Mouse (Mus musculus) midbrain, postnatal 0 days (tissue): Measurements from ENCODE around the gene Scrn2. TPM values are rescaled to one million over a fixed set of nuclear protein-coding genes. Genes with fewer than 3 reads are reported as not detected.

Source experiments
- ATAC-seq: fragments of 200-750 bp; cut with Nextera tagmentation; 2 replicates; pipeline ENCODE4 v1.8.0; 2017; ENCODE audit warnings: moderate number of reproducible peaks, mild to moderate bottlenecking, moderate TSS enrichment, moderate library complexity; ENCODE audit not compliant: low FRiP score
- DNase-seq: peaks from one replicate; pipeline ENCODE4 v3.0.0-alpha.2; 2015; ENCODE audit warnings: low spot score
- H3K27ac ChIP-seq: fragments of 300-500 bp; sonication (generic); 2 replicates; pipeline ENCODE4 v1.5.1; 2014; ENCODE audit warnings: low read depth, mild to moderate bottlenecking, low read length, mixed read lengths
- H3K27me3 ChIP-seq: fragments of 300-500 bp; sonication (generic); 2 replicates; pipeline ENCODE4 v1.6.1; 2014; ENCODE audit warnings: low read length, control low read depth, mixed read lengths; ENCODE audit not compliant: insufficient read depth
- H3K36me3 ChIP-seq: fragments of 300-500 bp; sonication (generic); 2 replicates; pipeline ENCODE4 v1.6.1; 2014; ENCODE audit warnings: low read length, control low read depth, mixed read lengths; ENCODE audit not compliant: insufficient read depth
- H3K4me1 ChIP-seq: fragments of 300-500 bp; sonication (generic); 2 replicates; pipeline ENCODE4 v1.6.1; 2014; ENCODE audit warnings: mild to moderate bottlenecking, control low read depth, antibody characterized with exemption, low read length, mixed read lengths; ENCODE audit not compliant: insufficient read depth
- H3K4me2 ChIP-seq: fragments of 300-500 bp; sonication (generic); 2 replicates; pipeline ENCODE4 v1.6.1; 2014; ENCODE audit warnings: low read depth, mild to moderate bottlenecking, low read length, mixed read lengths; ENCODE audit not compliant: poor library complexity, severe bottlenecking
- H3K4me3 ChIP-seq: fragments of 300-500 bp; sonication (generic); 2 replicates; pipeline ENCODE4 v1.5.1; 2014; ENCODE audit warnings: low read depth, mild to moderate bottlenecking, low read length, moderate library complexity
- H3K9ac ChIP-seq: fragments of 300-500 bp; sonication (generic); replicated peaks from 2 replicates; pipeline ENCODE4 v1.6.1; 2014; ENCODE audit warnings: mild to moderate bottlenecking, low read length, moderate library complexity, mixed read lengths; ENCODE audit not compliant: poor library complexity, severe bottlenecking
- H3K9me3 ChIP-seq: fragments of 300-500 bp; sonication (generic); 2 replicates; pipeline ENCODE4 v1.6.1; 2016; ENCODE audit warnings: low read length, control low read depth
- CTCF ChIP-seq: IDR thresholded peaks from 2 replicates; pipeline ENCODE4 v1.5.1; 2016; ENCODE audit warnings: antibody characterized with exemption, mild to moderate bottlenecking
- WGBS: fragments of 180-500 bp; shearing (Covaris S2); extraction: QIAGEN DNeasy Blood & Tissue Kit; methylation state at CpG from one replicate; pipeline ENCODE4 v1.1.7; 2014; 5-methylcytosine and 5-hydroxymethylcytosine counted together
- polyA plus RNA-seq: library from polyadenylated mRNA; unstranded; fragments of >200 nt; fragmentation: Nextera tagmentation; extraction: Ambion mirVana; gene quantifications from 2 replicates; pipeline ENCODE4 v1.2.1, GENCODE M21; 2015
- total RNA-seq: library from RNA; depleted of rRNA; stranded (reverse); fragments of >200 nt; gene quantifications from 2 replicates; pipeline ENCODE4 v1.2.3, GENCODE M21; 2014

Gene Scrn2
- total and polyA plus RNA-seq, 2 experiments from 2014 or later: 11.1 to 22.3 TPM

GRCm38 (mm10) chr11:97041022-97041899 is 11.5 kb downstream of the Scrn2 start, which contains the start of the genes Lrrc46 and Mrpl10:
Gene Lrrc46 (minus strand): TSS chr11:97041407.
Gene Mrpl10 (plus strand): TSS chr11:97041560.
- H3K4me3 ChIP-seq: peak within 1 kb of the TSS; percentile 72
- 0 out of 2 replicates have a peak, but pooled peaks cover 3% of the 10 kb centered on the region for H3K36me3 ChIP-seq
- peak within 1 kb of the TSS; percentile 76 for H3K27ac ChIP-seq
- H3K9me3 ChIP-seq: no peaks in the 10 kb centered on the region
- peak within 1 kb of the TSS; percentile 68 for H3K4me2 ChIP-seq
- peak; percentile 97 for DNase-seq
- ATAC-seq: peak; percentile 85
- H3K4me1 ChIP-seq: no peaks in the 10 kb centered on the region
- WGBS: under 1% methylated on average over 48 of the region's 48 CpGs
- no peaks in the 10 kb centered on the region for H3K27me3 ChIP-seq
- H3K9ac ChIP-seq: peak within 1 kb of the TSS; percentile 81
- peak; percentile 23; the same call in 1 of the 2 replicates for TF ChIP-seq CTCF

DNA sequence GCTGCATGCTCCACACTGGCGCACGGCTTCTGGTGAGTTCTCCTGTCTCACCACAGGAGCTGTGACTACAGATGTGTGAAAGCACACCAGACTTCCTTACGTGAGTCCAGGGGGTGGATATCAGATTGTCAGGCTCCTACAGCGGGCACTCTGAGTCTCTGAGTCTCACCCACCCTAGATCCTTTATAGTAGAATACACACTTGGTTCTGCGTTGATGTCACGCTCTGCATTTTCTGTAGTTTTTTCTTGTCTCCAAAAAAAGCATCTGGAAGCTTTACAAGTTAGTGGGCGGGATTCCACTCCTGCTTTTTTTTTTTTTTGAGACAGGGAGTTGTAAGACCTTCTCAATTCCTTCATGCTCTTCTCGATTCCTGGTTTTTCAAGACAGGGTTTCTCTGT is 15.2 kb downstream of the Scrn2 start:
- Histone ChIP-seq H3K9me3 (no peaks in the 10 kb centered on the region), H3K27ac (no peak overlapping the region), H3K9ac (no peak overlapping the region), H3K27me3 (no peaks in the 10 kb centered on the region), H3K4me1 (no peaks in the 10 kb centered on the region), H3K36me3 (peaks cover 17% of the 10 kb centered on the region), H3K4me3 (no peak overlapping the region), H3K4me2 (no peak overlapping the region)
- DNase-seq (no peak), ATAC-seq (no peak)
- no peak for TF ChIP-seq CTCF
- WGBS: 97% methylated on average over 8 of the region's 8 CpGs

GRCm38 (mm10) chr11:97045861-97046260 is 16.1 kb downstream of the Scrn2 start:
- Histone ChIP-seq H3K9me3 (no peaks in the 10 kb centered on the region), H3K9ac (no peak overlapping the region), H3K36me3 (peaks cover 17% of the 10 kb centered on the region), H3K4me3 (no peak overlapping the region), H3K27me3 (no peaks in the 10 kb centered on the region), H3K4me1 (no peaks in the 10 kb centered on the region), H3K4me2 (no peak overlapping the region), H3K27ac (no peak overlapping the region)
- ATAC-seq (no peak), DNase-seq (no peak)
- WGBS: 83% methylated on average over 7 of the region's 7 CpGs
- TF ChIP-seq CTCF: peak; percentile 54

GRCm38 (mm10) chr11:97048090-97048650 is 18.4 kb downstream of the Scrn2 start:
- Histone ChIP-seq H3K36me3 (peaks cover 20% of the 10 kb centered on the region), H3K4me3 (no peak overlapping the region), H3K27me3 (no peaks in the 10 kb centered on the region), H3K9me3 (no peaks in the 10 kb centered on the region), H3K27ac (no peak overlapping the region), H3K4me1 (peaks cover 10% of the 10 kb centered on the region; the same call in 1 of the 2 replicates), H3K9ac (no peak overlapping the region), H3K4me2 (no peak overlapping the region)
- no peak for TF ChIP-seq CTCF
- ATAC-seq (no peak), DNase-seq (no peak)
- WGBS: 83% methylated on average over 8 of the region's 8 CpGs

GRCm38 (mm10) chr11:97049492-97050085 is 19.9 kb downstream of the Scrn2 start:
- Histone ChIP-seq H3K4me3 (no peak overlapping the region), H3K36me3 (peaks cover 31% of the 10 kb centered on the region), H3K27ac (no peak overlapping the region), H3K9ac (no peak overlapping the region), H3K9me3 (no peaks in the 10 kb centered on the region), H3K4me2 (no peak overlapping the region), H3K4me1 (peaks cover 10% of the 10 kb centered on the region; the same call in 1 of the 2 replicates), H3K27me3 (no peaks in the 10 kb centered on the region)
- TF ChIP-seq CTCF: no peak
- ATAC-seq (no peak), DNase-seq (no peak)
- WGBS: 82% methylated on average over 6 of the region's 6 CpGs
